8 mouse cellular contexts compared by ENCODE assay signal in the genomic region with DNA sequence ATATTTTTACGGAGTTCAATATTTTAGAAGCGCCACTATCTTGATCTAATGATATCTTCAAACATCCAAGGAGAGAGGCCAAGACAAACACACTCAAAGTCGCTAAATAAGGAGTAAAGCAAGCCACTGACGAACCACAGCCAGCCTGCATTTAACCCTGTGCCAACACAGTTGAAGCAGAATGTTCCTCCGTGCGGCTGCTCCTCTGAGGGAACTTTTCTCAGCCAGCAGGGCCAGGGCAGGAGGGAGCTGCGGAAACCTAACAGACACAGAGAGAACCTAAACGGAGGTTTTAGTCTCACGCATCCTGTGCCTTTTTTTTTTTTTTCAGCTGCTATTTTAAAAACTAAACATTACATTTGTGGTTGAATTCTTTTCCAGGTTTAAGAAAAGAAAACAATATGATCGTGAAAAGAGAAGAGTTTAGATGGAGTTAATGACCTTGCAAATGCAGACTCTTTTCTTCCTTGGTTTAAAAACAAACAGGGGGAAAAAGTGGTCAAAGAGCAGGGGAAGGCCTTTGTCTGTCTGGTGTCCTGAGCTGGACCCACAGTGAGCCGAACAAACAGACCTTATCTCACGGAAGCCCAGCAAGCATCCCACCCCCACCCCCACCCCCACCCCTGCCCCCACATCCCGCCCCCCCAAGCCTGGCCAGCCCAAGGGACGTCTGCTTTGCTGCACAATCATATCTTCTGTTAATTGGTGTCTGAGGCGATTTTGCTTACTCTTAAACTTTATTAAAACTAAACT. TPM values are rescaled to one million over a fixed set of nuclear protein-coding genes. Genes with fewer than 3 reads are reported as not detected.
A peak's percentile ranks its signal among the peaks of the same experiment; 100 is the strongest.
DNase-seq lines count a peak whose midpoint lies in the region; ATAC-seq and TF ChIP-seq lines count a peak whose summit lies in the region.
"Had no signal": no experiment of that assay in that cellular context is flagged by ENCODE, and none has a peak within 500 bp of the region (broad histone marks: within the 10 kb centered on the region; RNA-seq: fewer than 3 reads in every experiment).

No protein-coding gene starts in this region.

- no peaks in the 10 kb centered on the region for H3K27me3 ChIP-seq in embryonic facial prominence, embryonic 11.5 days (ENCODE audit: control insufficient read depth, insufficient read depth, low read length)
- H3K27me3 ChIP-seq in liver, adult 2 months (ENCODE audit: control insufficient read depth, insufficient read depth, low read length): no peaks in the 10 kb centered on the region
- H3K27me3 ChIP-seq in thymus, adult 2 months (ENCODE audit: control insufficient read depth, insufficient read depth, low read length): no peaks in the 10 kb centered on the region

- H3K36me3 ChIP-seq in embryonic facial prominence, embryonic 11.5 days (replicated peaks; ENCODE audit: control insufficient read depth, insufficient read depth, low read depth, low read length): no peaks in the 10 kb centered on the region
- H3K36me3 ChIP-seq in liver, adult 2 months (ENCODE audit: control insufficient read depth, insufficient read depth, low read length): no peaks in the 10 kb centered on the region
- H3K36me3 ChIP-seq in thymus, adult 2 months (ENCODE audit: control insufficient read depth, insufficient read depth, low read length): no peaks in the 10 kb centered on the region

- no peak for TF ChIP-seq POLR2A in liver, adult 2 months (IDR thresholded peaks at IDR 0.05; ENCODE audit: extremely low read depth, insufficient read depth, low read length)
- no peak for TF ChIP-seq POLR2A in thymus, adult 2 months (IDR thresholded peaks at IDR 0.05; ENCODE audit: control insufficient read depth, extremely low read depth, insufficient read depth, low read length, poor library complexity)

- no peak overlapping the region for H3K4me3 ChIP-seq in embryonic facial prominence, embryonic 11.5 days (ENCODE audit: low read depth, low read length)
- H3K4me3 ChIP-seq in liver, adult 2 months (ENCODE audit: insufficient read depth, low read depth, low read length): no peak overlapping the region
- no peak overlapping the region for H3K4me3 ChIP-seq in thymus, adult 2 months (ENCODE audit: control insufficient read depth, insufficient read depth, low read length)

- peak; percentile 34 to 45 for DNase-seq in kidney, postnatal 4 days
- DNase-seq in kidney, adult 9 months: no peak
- DNase-seq in embryonic facial prominence, embryonic 11.5 days (ENCODE audit: low spot score): peak; percentile 46
- no peak for DNase-seq in liver, adult 2 months (ENCODE audit: extremely low read depth, low read depth, low spot score)
- DNase-seq in thymus, adult 2 months: peak; percentile 50
- DNase-seq in right cerebral cortex, postnatal 25 days: no peak
- no peak for DNase-seq in urinary bladder, adult 18-20 months (ENCODE audit: low spot score in 2 of 2)
- DNase-seq: kidney, adult 2 months had no signal

- WGBS in embryonic facial prominence, embryonic 11.5 days: 29% methylated on average over 15 of the region's 15 CpGs
- 31% methylated on average over 15 of the region's 15 CpGs for WGBS in liver, adult 2 months
- WGBS in thymus, adult 2 months: 16% methylated on average over 15 of the region's 15 CpGs

- no peaks in the 10 kb centered on the region for H3K9me3 ChIP-seq in embryonic facial prominence, embryonic 11.5 days (replicated peaks; ENCODE audit: control insufficient read depth, low read length)

- H3K4me2 ChIP-seq in embryonic facial prominence, embryonic 11.5 days (ENCODE audit: low read depth, low read length): no peak overlapping the region

- no peaks in the 10 kb centered on the region for H3K4me1 ChIP-seq in embryonic facial prominence, embryonic 11.5 days (ENCODE audit: control insufficient read depth, insufficient read depth, low read length)
- peaks cover 12% of the 10 kb centered on the region; the same call in 1 of the 2 replicates for H3K4me1 ChIP-seq in liver, adult 2 months (ENCODE audit: control insufficient read depth, insufficient read depth, low read length)
- H3K4me1 ChIP-seq in thymus, adult 2 months (replicated peaks; ENCODE audit: control insufficient read depth, insufficient read depth, low read length): peaks cover 37% of the 10 kb centered on the region

- no peak overlapping the region for H3K27ac ChIP-seq in embryonic facial prominence, embryonic 11.5 days (replicated peaks; ENCODE audit: low read depth, low read length)
- peak overlapping the region; percentile 46; the same call in 1 of the 2 replicates for H3K27ac ChIP-seq in liver, adult 2 months (replicated peaks; ENCODE audit: insufficient read depth, low read depth, low read length)
- peak overlapping the region; percentile 21 for H3K27ac ChIP-seq in thymus, adult 2 months (ENCODE audit: control insufficient read depth, insufficient read depth, low read length)

- ATAC-seq in embryonic facial prominence, embryonic 11.5 days (replicated peaks; ENCODE audit: insufficient number of reproducible peaks, low FRiP score, low TSS enrichment, low read depth): no peak

- no peaks in the 10 kb centered on the region for H3K79me2 ChIP-seq in liver, adult 2 months (ENCODE audit: control insufficient read depth, insufficient read depth, low read length)

- no peak for TF ChIP-seq CTCF in liver, adult 2 months (IDR thresholded peaks at IDR 0.05; ENCODE audit: low read depth, low read length)
- no peak for TF ChIP-seq CTCF in thymus, adult 2 months (IDR thresholded peaks at IDR 0.05; ENCODE audit: borderline replicate concordance, control insufficient read depth, extremely low read depth, insufficient read depth, low read length, poor library complexity)

- no peak overlapping the region for H3K9ac ChIP-seq in embryonic facial prominence, embryonic 11.5 days (replicated peaks; ENCODE audit: low read length)
- H3K9ac ChIP-seq in liver, adult 2 months (ENCODE audit: low read depth, low read length): peak overlapping the region; percentile 11; the same call in 1 of the 2 replicates

RNA-seq across cellular contexts. Expression of a gene that starts 15.0 kb away (rescaled TPM):
- 378 and 386 TPM in 2 replicates for polyA plus RNA-seq in embryonic facial prominence, embryonic 11.5 days (2014; fragmentation: Nextera tagmentation; extraction: Ambion mirVana)
- total RNA-seq in liver, adult 2 months (2014; rRNA removed): 967 and 981 TPM in 2 replicates
- 1,187 and 1,239 TPM in 2 replicates for polyA plus RNA-seq in liver, adult 2 months (2012; rRNA removed)
- polyA plus RNA-seq in thymus, adult 2 months (2012; rRNA removed): 859 and 985 TPM in 2 replicates

Comparison
In these comparisons a context has a peak if more than half of its experiments do, and no peak if none do; other contexts are left out.
1. DNase-seq: peak in kidney, postnatal 4 days (2 of 2), embryonic facial prominence, embryonic 11.5 days (single experiment) and thymus, adult 2 months (single experiment); none in kidney, adult 9 months (single experiment), liver, adult 2 months (single experiment), right cerebral cortex, postnatal 25 days (single experiment) and urinary bladder, adult 18-20 months (0 of 2).